Mouse (Mus musculus) stomach, postnatal 0 days (tissue): ENCODE data around the gene Ppp1r2.

Source experiments
- CTCF ChIP-seq: IDR thresholded peaks from 2 replicates; pipeline ENCODE4 v1.5.1; 2016; ENCODE audit warnings: antibody characterized with exemption, low read depth, mild to moderate bottlenecking, moderate library complexity
- EP300 ChIP-seq: optimal IDR thresholded peaks from 2 replicates; pipeline ENCODE3; 2016; ENCODE audit warnings: antibody characterized with exemption

DNA sequence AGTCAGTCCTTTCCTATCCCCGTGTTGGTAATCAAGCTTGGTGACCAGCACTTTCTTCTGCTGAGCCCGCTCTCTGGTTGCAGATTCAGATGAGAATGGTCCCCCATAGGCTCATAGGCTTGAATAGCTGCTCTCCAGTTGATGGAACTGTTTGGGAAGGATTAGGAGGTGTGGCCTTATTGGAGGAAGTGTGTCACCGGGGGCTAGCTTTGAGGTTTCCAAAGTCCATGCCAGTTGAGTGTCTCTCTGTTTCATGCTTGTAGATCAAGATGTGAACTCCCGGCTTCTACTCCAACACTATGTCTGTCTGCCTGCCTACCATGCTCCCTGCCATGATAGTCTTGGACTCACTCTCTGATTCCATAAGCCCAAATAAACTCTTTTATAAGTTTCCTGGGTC is 59.8 kb downstream of the Ppp1r2 start:
- TF ChIP-seq EP300: no peak
- no peak for TF ChIP-seq CTCF
